Mouse (Mus musculus) cerebellum, adult 2 months (tissue): ENCODE results near the gene Il10. TPM values are rescaled to one million over a fixed set of nuclear protein-coding genes. Genes with fewer than 3 reads are reported as not detected.
A peak's percentile ranks its signal among the peaks of the same experiment; 100 is the strongest.

ENCODE experiments used
- DNase-seq, 2 experiments: peaks; one replicate each; pipeline ENCODE4 v3.0.0; 2021
- H3K27ac ChIP-seq: fragments of 200-500 bp; 2 replicates; pipeline ENCODE4 v1.5.1; 2012; ENCODE audit warnings: low read length, control low read depth, inconsistent platforms; ENCODE audit not compliant: insufficient read depth
- H3K27me3 ChIP-seq: fragments of 200-500 bp; 2 replicates; pipeline ENCODE4 v1.6.1; 2012; ENCODE audit warnings: inconsistent platforms, mild to moderate bottlenecking, low read length, moderate library complexity; ENCODE audit not compliant: control insufficient read depth, insufficient read depth
- H3K4me1 ChIP-seq: fragments of 200-500 bp; 2 replicates; pipeline ENCODE4 v1.6.1; 2011; ENCODE audit warnings: low read length; ENCODE audit not compliant: control insufficient read depth, insufficient read depth
- H3K4me3 ChIP-seq: fragments of 200-500 bp; replicated peaks from 2 replicates; pipeline ENCODE3; 2011; ENCODE audit warnings: mild to moderate bottlenecking, low read depth, low read length, control low read depth; ENCODE audit not compliant: insufficient read depth
- CTCF ChIP-seq: fragments of 200-500 bp; IDR thresholded peaks from 2 replicates; pipeline ENCODE4 v1.5.1; 2011; ENCODE audit warnings: low read depth, mild to moderate bottlenecking, control low read depth, low read length, moderate library complexity, borderline replicate concordance; ENCODE audit not compliant: insufficient read depth
- POLR2A ChIP-seq: fragments of 200-500 bp; IDR thresholded peaks from 2 replicates; pipeline ENCODE4 v1.6.1; 2011; ENCODE audit warnings: low read length, control low read depth, borderline replicate concordance; ENCODE audit not compliant: insufficient read depth
- WGBS: fragments of 180-500 bp; shearing (Covaris S2); methylation state at CpG from one replicate; pipeline ENCODE4 v1.1.7; 2018; 5-methylcytosine and 5-hydroxymethylcytosine counted together
- polyA plus RNA-seq: library from polyadenylated mRNA; depleted of rRNA; stranded (reverse); fragments of >200 nt; gene quantifications from 2 replicates; pipeline ENCODE4 v1.2.3, GENCODE M21; 2012

Gene Il10
- polyA plus RNA-seq, 1 experiment, result not detected

- no peak overlapping the region for H3K27ac ChIP-seq
- TF ChIP-seq POLR2A (no peak), CTCF (no peak)
- no peak overlapping the region for H3K4me3 ChIP-seq
- WGBS, result 84% methylated on average over 10 of the region's 10 CpGs
- H3K27me3 ChIP-seq, result no peaks in the 10 kb centered on the region
- H3K4me1 ChIP-seq, result no peaks in the 10 kb centered on the region
- no peak for DNase-seq
These were observed 27.0 kb downstream of the Il10 start for GRCm38 (mm10) chr1:131046607-131047006.

DNA sequence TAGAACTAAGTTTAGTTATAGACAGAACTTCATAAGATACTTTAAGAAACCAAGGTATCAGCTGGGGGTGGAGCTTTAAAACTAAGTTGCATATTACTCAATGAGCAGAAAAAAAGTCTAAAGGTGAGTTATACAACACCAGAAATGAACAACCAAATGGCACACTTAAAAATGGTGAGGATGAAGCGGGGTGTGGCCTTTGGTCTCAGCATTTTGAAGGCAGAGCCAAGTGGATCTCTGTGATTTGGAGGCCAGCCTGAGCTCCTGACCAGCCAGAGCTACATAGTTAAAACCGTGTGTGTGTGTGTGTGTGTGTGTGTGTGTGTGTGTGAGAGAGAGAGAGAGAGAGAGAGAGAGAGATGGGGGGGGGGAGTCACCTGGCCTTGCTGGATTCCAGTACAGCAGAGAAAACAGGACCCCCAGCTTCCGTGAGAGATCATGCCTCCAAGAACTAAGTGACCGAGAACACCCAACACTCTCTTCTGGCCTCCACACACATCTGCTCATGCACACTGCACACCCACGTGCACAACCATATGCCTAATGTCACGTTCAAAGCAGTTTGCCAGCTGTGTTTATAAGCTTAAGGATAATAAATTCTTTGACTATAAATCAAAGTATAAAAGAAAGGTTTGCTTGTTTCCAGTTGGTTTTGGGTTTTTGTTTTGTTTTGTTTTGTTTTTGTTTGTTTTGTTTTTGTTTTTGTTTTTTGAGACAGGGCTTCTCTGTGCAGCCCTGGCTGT lies 28.6 kb downstream of the Il10 start:
- no peak for DNase-seq
- WGBS, result 74% methylated on average over 6 of the region's 6 CpGs
- H3K4me1 ChIP-seq, result no peaks in the 10 kb centered on the region
- no peak for TF ChIP-seq POLR2A
- no peaks in the 10 kb centered on the region for H3K27me3 ChIP-seq
- no peak overlapping the region for H3K27ac ChIP-seq
- no peak overlapping the region for H3K4me3 ChIP-seq

GRCm38 (mm10) chr1:131048946-131049345 lies 29.3 kb downstream of the Il10 start:
- Histone ChIP-seq H3K4me3 (no peak overlapping the region), H3K27me3 (no peaks in the 10 kb centered on the region), H3K4me1 (no peaks in the 10 kb centered on the region), H3K27ac (no peak overlapping the region)
- WGBS, result 92% methylated on average over 8 of the region's 8 CpGs
- no peak for DNase-seq
- TF ChIP-seq POLR2A (no peak), CTCF (no peak)

DNA sequence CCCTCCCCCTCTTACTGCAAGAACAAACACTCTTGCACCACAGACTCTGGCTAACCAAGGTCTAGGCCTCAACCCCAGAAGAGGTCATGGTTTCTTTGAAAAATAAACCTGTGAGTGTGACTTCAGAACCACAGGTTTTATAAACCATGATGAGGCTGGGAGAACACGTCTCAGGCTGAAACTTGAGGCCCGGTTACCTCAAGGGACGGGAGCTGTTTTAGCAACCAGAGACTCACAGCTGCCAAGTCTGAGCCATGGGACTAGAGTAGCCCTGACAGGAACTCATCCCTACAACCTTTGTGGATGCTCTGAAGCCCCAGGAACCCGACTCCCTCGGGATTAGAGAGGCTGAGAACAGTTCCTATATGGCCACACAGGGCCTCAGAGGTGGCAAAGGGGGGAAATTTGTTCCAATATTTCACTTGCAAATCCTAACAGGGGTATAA lies 29.7 kb downstream of the Il10 start:
- H3K4me3 ChIP-seq, result no peak overlapping the region
- 87% methylated on average over 5 of the region's 5 CpGs for WGBS
- no peak overlapping the region for H3K27ac ChIP-seq
- no peaks in the 10 kb centered on the region for H3K27me3 ChIP-seq
- DNase-seq, result no peak
- H3K4me1 ChIP-seq, result no peaks in the 10 kb centered on the region
- TF ChIP-seq CTCF (no peak), POLR2A (no peak)

GRCm38 (mm10) chr1:131050011-131050410 lies 30.4 kb downstream of the Il10 start:
- no peak for DNase-seq
- no peaks in the 10 kb centered on the region for H3K27me3 ChIP-seq
- TF ChIP-seq POLR2A, result no peak
- no peaks in the 10 kb centered on the region for H3K4me1 ChIP-seq
- whole genome bisulfite sequencing, result 95% methylated on average over 5 of the region's 5 CpGs
- no peak overlapping the region for H3K4me3 ChIP-seq
- H3K27ac ChIP-seq, result no peak overlapping the region

GRCm38 (mm10) chr1:131050617-131051016 lies 31.0 kb downstream of the Il10 start:
- no peak for TF ChIP-seq CTCF
- TF ChIP-seq POLR2A, result no peak
- H3K27me3 ChIP-seq, result no peaks in the 10 kb centered on the region
- no peak overlapping the region for H3K4me3 ChIP-seq
- H3K4me1 ChIP-seq, result no peaks in the 10 kb centered on the region
- no peak for DNase-seq
- no peak overlapping the region for H3K27ac ChIP-seq
- 87% methylated on average over 5 of the region's 5 CpGs for WGBS

DNA sequence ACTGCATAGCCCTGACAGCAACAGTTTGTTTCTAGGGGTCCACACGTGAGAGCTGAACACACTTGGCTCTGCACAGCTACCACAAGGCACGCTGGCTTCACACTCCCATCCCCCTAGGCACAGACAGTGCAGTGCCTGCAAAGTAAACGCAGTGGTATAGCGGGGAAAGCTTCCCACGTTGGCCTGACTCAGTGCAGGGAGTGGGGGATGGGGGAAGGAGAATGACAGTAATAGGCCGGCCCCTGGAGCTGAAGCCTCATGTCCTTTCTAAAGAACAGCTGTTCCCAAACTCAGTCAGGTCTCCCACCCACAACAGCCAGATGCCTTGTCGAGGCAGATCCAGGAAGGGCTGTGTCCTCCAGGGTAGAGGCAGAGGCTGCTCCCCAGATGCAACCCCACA lies 31.4 kb downstream of the Il10 start:
- Histone ChIP-seq H3K4me1 (no peaks in the 10 kb centered on the region), H3K27ac (no peak overlapping the region), H3K4me3 (no peak overlapping the region), H3K27me3 (no peaks in the 10 kb centered on the region)
- no peak for DNase-seq
- WGBS, result 65% methylated on average over 7 of the region's 7 CpGs
- TF ChIP-seq CTCF (no peak), POLR2A (no peak)

DNA sequence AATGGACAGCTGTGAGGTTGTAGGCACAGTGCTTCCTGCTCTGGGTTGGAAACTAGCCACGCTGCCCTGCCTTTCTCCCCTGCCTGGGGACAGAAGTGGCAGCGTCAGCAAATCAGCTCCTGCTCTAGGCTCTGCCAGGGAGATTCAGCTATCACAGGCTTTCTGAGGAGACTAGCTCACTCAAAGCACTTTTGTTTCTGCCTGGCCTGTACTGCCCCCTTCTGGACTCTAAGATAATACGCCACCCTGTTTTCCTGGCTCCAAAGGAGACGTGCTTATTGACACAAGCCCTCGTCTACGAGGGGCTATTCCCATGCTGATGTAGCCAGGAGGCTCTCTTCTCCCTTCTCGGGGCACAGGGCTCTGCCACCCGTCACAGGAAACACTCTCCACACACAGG lies 33.6 kb downstream of the Il10 start:
- H3K27me3 ChIP-seq, result no peaks in the 10 kb centered on the region
- H3K27ac ChIP-seq, result no peak overlapping the region
- peak; percentile 57 to 69 for DNase-seq
- H3K4me1 ChIP-seq, result no peaks in the 10 kb centered on the region
- 10% methylated on average over 8 of the region's 8 CpGs for WGBS
- H3K4me3 ChIP-seq, result no peak overlapping the region
- TF ChIP-seq CTCF (peak; percentile 83), POLR2A (no peak)
